Mouse (Mus musculus): ENCODE results near the gene Mgat5.
A peak's percentile ranks its signal among the peaks of the same experiment; 100 is the strongest.

Mgat5 gene

GRCm38 (mm10) chr1:127383071-127383470, 178.3 kb downstream of the Mgat5 start:
- no peak for DNase-seq (ENCODE audit: low read depth)

- no peak for DNase-seq (ENCODE audit: low read depth)
Observed at GRCm38 (mm10) chr1:127387226-127387625, 182.4 kb downstream of the Mgat5 start.

- DNase-seq (ENCODE audit: low read depth): no peak
Observed at GRCm38 (mm10) chr1:127387661-127388060, 182.8 kb downstream of the Mgat5 start.

- DNase-seq (ENCODE audit: low read depth): no peak
Observed at GRCm38 (mm10) chr1:127394716-127395115, 189.9 kb downstream of the Mgat5 start.

- no peak for DNase-seq (ENCODE audit: low read depth)
Observed at GRCm38 (mm10) chr1:127395724-127396123, 190.9 kb downstream of the Mgat5 start.

- DNase-seq (ENCODE audit: low read depth): no peak
Observed at GRCm38 (mm10) chr1:127396569-127397349, 191.9 kb downstream of the Mgat5 start.

GRCm38 (mm10) chr1:127397396-127397795, 192.6 kb downstream of the Mgat5 start:
- DNase-seq (ENCODE audit: low read depth): no peak

- DNase-seq (ENCODE audit: low read depth): no peak
Observed at GRCm38 (mm10) chr1:127398186-127398585, 193.4 kb downstream of the Mgat5 start.

- no peak for DNase-seq (ENCODE audit: low read depth)
Observed at GRCm38 (mm10) chr1:127400198-127400597, 195.4 kb downstream of the Mgat5 start.

- no peak for DNase-seq (ENCODE audit: low read depth)
Observed at GRCm38 (mm10) chr1:127400666-127401065, 195.9 kb downstream of the Mgat5 start.

GRCm38 (mm10) chr1:127404655-127405054, 199.8 kb downstream of the Mgat5 start:
- no peak for DNase-seq (ENCODE audit: low read depth)

- DNase-seq (ENCODE audit: low read depth): no peak
Observed at GRCm38 (mm10) chr1:127408957-127409423, 204.2 kb downstream of the Mgat5 start.

GRCm38 (mm10) chr1:127409512-127409911, 204.7 kb downstream of the Mgat5 start:
- peak; percentile 17 for DNase-seq (ENCODE audit: low read depth)

- no peak for DNase-seq (ENCODE audit: low read depth)
Observed at GRCm38 (mm10) chr1:127414500-127414899, 209.7 kb downstream of the Mgat5 start.

- DNase-seq (ENCODE audit: low read depth): no peak
Observed at GRCm38 (mm10) chr1:127415896-127416295, 211.1 kb downstream of the Mgat5 start.

GRCm38 (mm10) chr1:127416971-127417370, 212.2 kb downstream of the Mgat5 start:
- no peak for DNase-seq (ENCODE audit: low read depth)

GRCm38 (mm10) chr1:127418916-127419575, 214.2 kb downstream of the Mgat5 start:
- DNase-seq (ENCODE audit: low read depth): no peak

- no peak for DNase-seq (ENCODE audit: low read depth)
Observed at GRCm38 (mm10) chr1:127419581-127419980, 214.8 kb downstream of the Mgat5 start.

GRCm38 (mm10) chr1:127420383-127420782, 215.6 kb downstream of the Mgat5 start:
- DNase-seq (ENCODE audit: low read depth): no peak

GRCm38 (mm10) chr1:127420795-127421194, 216.0 kb downstream of the Mgat5 start:
- no peak for DNase-seq (ENCODE audit: low read depth)

- no peak for DNase-seq (ENCODE audit: low read depth)
Observed at GRCm38 (mm10) chr1:127422565-127422964, 217.8 kb downstream of the Mgat5 start.

- peak; percentile 25 for DNase-seq (ENCODE audit: low read depth)
Observed at GRCm38 (mm10) chr1:127425021-127425532, 220.3 kb downstream of the Mgat5 start.

GRCm38 (mm10) chr1:127430290-127430689, 225.5 kb downstream of the Mgat5 start:
- DNase-seq (ENCODE audit: low read depth): no peak
